Mouse (Mus musculus) CH12.LX (cell line): ENCODE measurements around the gene Myh9. TPM values are rescaled to one million over a fixed set of nuclear protein-coding genes. Genes with fewer than 3 reads are reported as not detected.
"Not testable (repeated sequence)": the region's sequence is repeated elsewhere in the genome, so short reads cannot be mapped to it uniquely, and the experiment has no call there.

ENCODE experiments used
- DNase-seq: peaks from one replicate; pipeline ENCODE4 v3.0.0-alpha.2; 2013; ENCODE audit errors: extremely low read depth
- H3K27ac ChIP-seq: 2 replicates; pipeline ENCODE4 v1.5.1; 2012; ENCODE audit warnings: low read depth, mild to moderate bottlenecking, control low read depth, moderate library complexity; ENCODE audit not compliant: insufficient read depth
- H3K27me3 ChIP-seq: replicated peaks from 2 replicates; pipeline ENCODE3; 2012; ENCODE audit warnings: inconsistent platforms
- H3K36me3 ChIP-seq, 2 experiments: replicated peaks in 1 of 2; 2 replicates each; pipeline versions ENCODE3 to v1.6.1; 2012; ENCODE audit warnings: inconsistent platforms in 1 of 2, low read length in 1 of 2, mild to moderate bottlenecking in 1 of 2, mixed read lengths in 1 of 2, moderate library complexity in 1 of 2; ENCODE audit not compliant: control insufficient read depth in 1 of 2, insufficient read depth in 1 of 2
- H3K4me1 ChIP-seq, 2 experiments: 2 replicates each; pipeline ENCODE4 v1.6.1; 2012; ENCODE audit warnings: inconsistent platforms in 1 of 2, moderate library complexity in 1 of 2; ENCODE audit not compliant: insufficient read depth in 2 of 2, control insufficient read depth in 1 of 2
- H3K4me2 ChIP-seq: 2 replicates; pipeline ENCODE4 v1.6.1; 2012; ENCODE audit warnings: low read depth, mild to moderate bottlenecking, control low read depth; ENCODE audit not compliant: poor library complexity, insufficient read depth, severe bottlenecking
- H3K4me3 ChIP-seq, 3 experiments: fragments of 150-350 bp in 1 of 3; sonication (generic) in 1 of 3; replicated peaks in 1 of 3; 2 replicates each; pipeline versions ENCODE3 to v1.5.1; 2011 to 2012; ENCODE audit warnings: low read depth in 2 of 3, low read length in 2 of 3, mild to moderate bottlenecking in 2 of 3, moderate library complexity in 2 of 3, control low read depth in 1 of 3, improper control_type of control experiment in 1 of 3, inconsistent platforms in 1 of 3, mixed read lengths in 1 of 3; ENCODE audit not compliant: poor library complexity in 1 of 3
- H3K79me2 ChIP-seq: replicated peaks from 2 replicates; pipeline ENCODE4 v1.6.1; 2012; ENCODE audit warnings: mild to moderate bottlenecking, moderate library complexity; ENCODE audit not compliant: control insufficient read depth, poor library complexity, insufficient read depth, severe bottlenecking; ENCODE audit errors: extremely low read depth
- H3K9ac ChIP-seq: 2 replicates; pipeline ENCODE4 v1.6.1; 2012; ENCODE audit warnings: low read depth, mild to moderate bottlenecking, control low read depth, moderate library complexity; ENCODE audit not compliant: insufficient read depth
- H3K9me3 ChIP-seq: replicated peaks from 2 replicates; pipeline ENCODE3; 2012; ENCODE audit warnings: low read length, inconsistent platforms, mixed read lengths
- BHLHE40 ChIP-seq: IDR thresholded peaks from 2 replicates; pipeline ENCODE4 v1.6.1; 2011; ENCODE audit warnings: mild to moderate bottlenecking, low read depth, low read length, improper control_type of control experiment
- CHD2 ChIP-seq: IDR thresholded peaks from 2 replicates; pipeline ENCODE4 v1.6.1; 2011; ENCODE audit warnings: low read length, improper control_type of control experiment
- ELF1 ChIP-seq: IDR thresholded peaks from 2 replicates; pipeline ENCODE4 v1.6.1; 2014; ENCODE audit warnings: low read depth, mild to moderate bottlenecking, inconsistent platforms, low read length, improper control_type of control experiment
- EP300 ChIP-seq: IDR thresholded peaks from 2 replicates; pipeline ENCODE4 v1.6.1; 2011; ENCODE audit warnings: low read length, improper control_type of control experiment
- ETS1 ChIP-seq: conservative IDR thresholded peaks from 2 replicates; pipeline ENCODE4 v1.6.1; 2012; ENCODE audit warnings: low read depth, mild to moderate bottlenecking, inconsistent platforms, low read length, improper control_type of control experiment, moderate library complexity
- GABPA ChIP-seq: IDR thresholded peaks from 2 replicates; pipeline ENCODE4 v1.6.1; 2012; ENCODE audit warnings: low read depth, low read length, improper control_type of control experiment, inconsistent platforms; ENCODE audit not compliant: insufficient replicate concordance
- IRF4 ChIP-seq: IDR thresholded peaks from 2 replicates; pipeline ENCODE4 v1.6.1; 2014; ENCODE audit warnings: low read depth, mild to moderate bottlenecking, inconsistent platforms, low read length, improper control_type of control experiment
- JUN ChIP-seq: IDR thresholded peaks from 2 replicates; pipeline ENCODE4 v1.6.1; 2011; ENCODE audit warnings: low read depth, mild to moderate bottlenecking, low read length, improper control_type of control experiment, moderate library complexity; ENCODE audit not compliant: insufficient read depth
- MEF2A ChIP-seq: IDR thresholded peaks from 2 replicates; pipeline ENCODE4 v1.6.1; 2014; ENCODE audit warnings: low read depth, mild to moderate bottlenecking, inconsistent platforms, low read length, improper control_type of control experiment, borderline replicate concordance
- MYC ChIP-seq: IDR thresholded peaks from 2 replicates; pipeline ENCODE4 v1.6.1; 2011; ENCODE audit warnings: low read depth, mild to moderate bottlenecking, improper control_type of control experiment, low read length
- SIN3A ChIP-seq: IDR thresholded peaks from 2 replicates; pipeline ENCODE4 v1.6.1; 2012; ENCODE audit warnings: low read length, improper control_type of control experiment, inconsistent platforms
- SMC3 ChIP-seq: IDR thresholded peaks from 2 replicates; pipeline ENCODE4 v1.6.1; 2011; ENCODE audit warnings: low read depth, low read length, improper control_type of control experiment
- TBP ChIP-seq: conservative IDR thresholded peaks from 2 replicates; pipeline ENCODE4 v1.6.1; 2011; ENCODE audit warnings: low read depth, low read length, improper control_type of control experiment
- TCF12 ChIP-seq: IDR thresholded peaks from 2 replicates; pipeline ENCODE4 v1.6.1; 2014; ENCODE audit warnings: low read depth, mild to moderate bottlenecking, inconsistent platforms, low read length, improper control_type of control experiment
- ZMIZ1 ChIP-seq: IDR thresholded peaks from 2 replicates; pipeline ENCODE4 v1.6.1; 2012; ENCODE audit warnings: low read depth, mild to moderate bottlenecking, inconsistent platforms, low read length, improper control_type of control experiment
- ZNF384 ChIP-seq: IDR thresholded peaks from 2 replicates; pipeline ENCODE4 v1.6.1; 2012; ENCODE audit warnings: low read depth, low read length, improper control_type of control experiment, inconsistent platforms
- dilution Hi-C: fragments of 300-500 bp; cut with MboI; formaldehyde crosslinking; loops from 2 replicates; pipeline ENCODE4 v1.14.3; 2020; ENCODE audit warnings: low sequenced_read_pairs; ENCODE audit not compliant: extremely low pct_unique_long_range_greater_than_20kb, extremely low pct_ligation_motif_present
- in situ Hi-C: fragments of 300-500 bp; cut with MboI; formaldehyde crosslinking; loops from 3 replicates; pipeline ENCODE4 v1.14.3; 2019; ENCODE audit warnings: low sequenced_read_pairs, low pct_ligation_motif_present, low pct_unique_long_range_greater_than_20kb, mixed read lengths
- polyA plus RNA-seq: library from polyadenylated mRNA; unstranded; fragments of >175 nt; gene quantifications from 2 replicates; pipeline ENCODE4 v1.2.1, GENCODE M21; 2012; ENCODE audit warnings: low read depth; ENCODE audit not compliant: insufficient read length
- total RNA-seq, 2 experiments: library from RNA; depleted of rRNA; stranded (reverse); fragments of 300-350 nt in 1 of 2; fragments of >200 nt in 1 of 2; gene quantifications; 2 replicates each; pipeline ENCODE4 v1.2.3; 2012 to 2014

The Myh9 gene
- total and polyA plus RNA-seq, 3 experiments = 43.8 to 165 (median 146) TPM

DNA sequence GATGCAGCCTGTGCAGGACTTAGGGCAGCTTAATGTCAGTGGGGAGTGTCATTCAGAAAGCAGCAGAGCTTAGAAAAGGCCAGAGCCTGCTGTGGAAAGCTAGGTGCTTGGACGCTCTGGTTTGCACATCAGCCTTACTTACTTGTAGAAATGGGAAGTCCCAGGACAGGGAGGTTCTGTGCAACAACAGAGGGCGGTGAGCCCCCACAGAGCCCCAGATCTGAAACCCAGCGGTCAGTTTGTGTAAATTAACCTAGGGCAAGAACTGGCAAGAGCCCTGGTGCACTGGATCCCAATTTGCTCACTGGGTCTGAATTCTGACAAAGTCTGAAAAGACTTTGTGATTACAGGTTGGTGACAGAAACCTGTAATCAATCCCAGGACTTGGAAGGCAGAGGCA lies 5.1 kb upstream of the Myh9 start (continued):
- TF ChIP-seq ZMIZ1 = no peak
- TF ChIP-seq ZNF384 = no peak
- no peak for TF ChIP-seq JUN
- TF ChIP-seq BHLHE40 = no peak
- TF ChIP-seq GABPA = no peak

DNA sequence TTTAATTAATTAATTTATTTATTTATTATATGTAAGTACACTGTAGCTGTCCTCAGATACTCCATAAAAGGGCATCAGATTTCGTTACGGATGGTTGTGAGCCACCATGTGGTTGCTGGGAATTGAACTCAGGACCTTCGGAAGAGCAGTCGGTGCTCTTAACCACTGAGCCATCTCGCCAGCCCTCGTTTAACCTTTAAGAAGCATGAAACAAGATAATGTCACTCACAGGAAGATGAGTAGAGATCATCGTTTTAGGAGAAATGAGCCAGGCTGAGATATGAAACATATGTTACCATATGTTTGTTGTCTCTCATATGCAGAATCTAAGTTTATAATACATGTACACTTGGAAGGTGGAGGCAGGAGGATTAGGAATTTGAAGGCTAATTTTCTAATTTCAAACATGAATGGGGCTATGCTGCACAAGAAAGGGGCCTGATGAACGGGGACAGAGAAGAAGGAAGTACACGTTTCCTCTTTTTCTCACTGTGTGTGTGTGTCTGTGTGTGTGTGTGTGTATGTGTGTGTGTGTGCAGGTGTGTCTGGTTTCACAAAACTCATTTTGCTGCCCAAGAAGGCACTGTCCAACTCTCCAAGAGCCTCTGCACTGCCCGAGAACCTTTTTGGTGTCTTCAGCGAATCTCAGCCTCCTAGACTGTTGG lies 4.1 kb upstream of the Myh9 start:
- TF ChIP-seq TBP (peak; percentile 98), TCF12 (peak; percentile 73; the same call in 1 of the 2 replicates), ELF1 (peak; percentile 66), BHLHE40 (peak; percentile 63), MEF2A (0 out of 2 replicates have a peak, but pooled peaks have one; percentile 54), MYC (peak; percentile 89), IRF4 (peak; percentile 92), SMC3 (peak; percentile 17; the same call in 1 of the 2 replicates), CHD2 (peak; percentile 23; the same call in 1 of the 2 replicates), SIN3A (peak; percentile 57; the same call in 1 of the 2 replicates), EP300 (peak; percentile 93), ETS1 (peak; percentile 56; the same call in 1 of the 2 replicates)
- TF ChIP-seq, all 38 proteins: peak for 12; not testable (repeated sequence) for 26
- peak overlapping the region in 1 of 3 experiments; percentile 14 for H3K4me3 ChIP-seq
- peak overlapping the region; percentile 94 for H3K4me2 ChIP-seq
- peaks cover 29 to 61% of the 10 kb centered on the region in 2 experiments for H3K4me1 ChIP-seq
- H3K9ac ChIP-seq = peak overlapping the region; percentile 65; the same call in 1 of the 2 replicates
- DNase-seq, H3K79me2 ChIP-seq, dilution Hi-C loops, H3K36me3 ChIP-seq, H3K9me3 ChIP-seq, in situ Hi-C loops, H3K27me3 ChIP-seq: not testable (repeated sequence)
- H3K27ac ChIP-seq = peak overlapping the region; percentile 97
